Mouse (Mus musculus): ENCODE data around the gene Bnip1. TPM values are rescaled to one million over a fixed set of nuclear protein-coding genes. Genes with fewer than 3 reads are reported as not detected.
A peak's percentile ranks its signal among the peaks of the same experiment; 100 is the strongest.

The Bnip1 gene
- total RNA-seq, 2 experiments from 2014 or later, result 18.8 to 31.9 TPM

GRCm38 (mm10) chr17:26793068-26793765, 12.4 kb downstream of the Bnip1 start:
- no peak for ATAC-seq (ENCODE audit: poor library complexity, severe bottlenecking)

- ATAC-seq (ENCODE audit: poor library complexity, severe bottlenecking), result peak; percentile 60
These were observed 13.9 kb downstream of the Bnip1 start for GRCm38 (mm10) chr17:26794744-26795143.

GRCm38 (mm10) chr17:26795386-26795785, 14.5 kb downstream of the Bnip1 start:
- ATAC-seq (ENCODE audit: poor library complexity, severe bottlenecking), result no peak

GRCm38 (mm10) chr17:26797379-26798128, 16.7 kb downstream of the Bnip1 start:
- ATAC-seq (ENCODE audit: poor library complexity, severe bottlenecking), result no peak

DNA sequence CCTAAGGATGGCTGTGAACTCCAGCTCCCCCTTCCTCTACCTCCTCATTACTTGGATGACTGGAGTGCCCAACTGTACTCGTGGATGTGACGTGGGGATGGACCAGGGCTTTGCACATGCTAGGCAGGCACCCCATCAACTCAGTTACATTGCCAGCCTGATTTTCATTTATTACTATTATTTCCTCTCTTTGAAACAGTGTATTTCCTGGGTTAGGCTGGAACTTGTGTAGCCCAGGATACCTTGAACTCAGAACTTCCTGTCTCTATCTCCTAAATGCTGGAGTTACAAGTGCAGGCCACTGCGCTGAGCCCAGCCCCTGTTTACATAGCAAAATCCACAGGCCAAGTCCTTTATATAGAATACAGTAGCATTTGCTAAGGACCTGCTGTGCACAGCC, 22.0 kb downstream of the Bnip1 start:
- no peak for ATAC-seq (ENCODE audit: poor library complexity, severe bottlenecking)

DNA sequence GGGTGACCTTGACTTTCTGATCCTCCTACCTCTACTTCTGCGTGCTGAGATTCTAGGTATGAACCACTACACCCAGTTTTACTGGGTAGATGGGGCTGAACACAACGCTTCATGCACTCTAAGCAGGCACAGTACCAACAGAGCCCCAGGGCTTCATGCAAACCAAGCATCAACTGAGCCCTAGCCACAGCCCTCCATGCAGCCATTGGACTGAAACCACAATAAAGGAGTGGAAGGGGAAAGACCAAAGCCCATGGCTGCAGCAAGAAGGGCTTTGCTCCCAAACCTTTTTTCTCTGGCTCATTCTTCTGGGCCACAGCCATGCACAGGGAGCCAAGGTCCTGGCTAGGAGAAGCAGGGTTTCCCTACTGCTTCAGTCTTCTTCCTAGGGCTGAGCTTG, 31.7 kb downstream of the Bnip1 start:
- no peak for ATAC-seq (ENCODE audit: poor library complexity, severe bottlenecking)

DNA sequence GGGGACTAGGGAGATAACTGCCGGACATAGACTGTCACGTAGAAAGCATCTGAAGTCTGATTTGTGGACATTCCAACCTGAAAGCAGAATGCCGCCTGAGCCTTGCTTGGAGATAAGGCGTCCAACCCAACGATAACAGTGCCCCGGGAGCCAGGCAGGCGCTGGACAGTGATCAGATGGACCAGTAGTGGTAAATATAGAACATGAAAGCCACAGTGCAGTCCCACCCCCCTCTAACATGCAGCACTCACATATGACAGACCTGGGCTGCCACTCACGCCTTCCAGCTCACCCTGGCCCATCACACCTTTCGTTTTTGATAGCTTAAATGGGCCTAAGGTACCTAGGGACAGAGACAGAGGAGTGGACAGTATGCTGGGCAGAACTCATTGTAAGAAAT, 32.6 kb downstream of the Bnip1 start:
- no peak for ATAC-seq (ENCODE audit: poor library complexity, severe bottlenecking)

GRCm38 (mm10) chr17:26816810-26817209, 35.9 kb downstream of the Bnip1 start:
- ATAC-seq (ENCODE audit: poor library complexity, severe bottlenecking), result no peak

- no peak for ATAC-seq (ENCODE audit: poor library complexity, severe bottlenecking)
These were observed 36.9 kb downstream of the Bnip1 start for GRCm38 (mm10) chr17:26817776-26818175.

DNA sequence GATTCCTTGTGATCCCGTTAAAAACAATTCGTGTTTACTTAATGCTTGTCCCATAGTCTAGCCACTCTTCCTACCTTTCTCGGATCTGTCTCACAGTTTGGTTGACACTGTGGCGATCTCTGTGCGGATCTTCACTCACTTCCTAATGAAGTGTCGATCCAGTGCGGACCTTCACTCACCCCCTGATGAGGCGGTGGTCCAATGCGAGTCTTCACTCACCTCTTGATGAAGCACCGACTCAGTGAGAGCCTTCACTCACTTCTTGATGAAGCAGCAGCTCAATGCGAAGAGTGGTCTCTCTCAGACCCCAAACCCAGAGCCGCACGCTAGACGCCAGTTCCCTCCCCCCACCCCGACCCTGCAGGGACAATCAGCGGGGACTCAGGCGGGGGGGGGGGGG, 45.3 kb downstream of the Bnip1 start:
- ATAC-seq (ENCODE audit: poor library complexity, severe bottlenecking), result no peak

GRCm38 (mm10) chr17:26833806-26834205, 52.9 kb downstream of the Bnip1 start:
- ATAC-seq (ENCODE audit: poor library complexity, severe bottlenecking), result no peak

- ATAC-seq (ENCODE audit: poor library complexity, severe bottlenecking), result no peak
These were observed 53.6 kb downstream of the Bnip1 start for GRCm38 (mm10) chr17:26834302-26834965.

GRCm38 (mm10) chr17:26834966-26835755, 54.3 kb downstream of the Bnip1 start:
- no peak for ATAC-seq (ENCODE audit: poor library complexity, severe bottlenecking)

GRCm38 (mm10) chr17:26835956-26836355, 55.1 kb downstream of the Bnip1 start:
- no peak for ATAC-seq (ENCODE audit: poor library complexity, severe bottlenecking)

- no peak for ATAC-seq (ENCODE audit: poor library complexity, severe bottlenecking)
These were observed 55.5 kb downstream of the Bnip1 start for GRCm38 (mm10) chr17:26836377-26836776.

- no peak for ATAC-seq (ENCODE audit: poor library complexity, severe bottlenecking)
These were observed 56.1 kb downstream of the Bnip1 start for GRCm38 (mm10) chr17:26836786-26837545.

DNA sequence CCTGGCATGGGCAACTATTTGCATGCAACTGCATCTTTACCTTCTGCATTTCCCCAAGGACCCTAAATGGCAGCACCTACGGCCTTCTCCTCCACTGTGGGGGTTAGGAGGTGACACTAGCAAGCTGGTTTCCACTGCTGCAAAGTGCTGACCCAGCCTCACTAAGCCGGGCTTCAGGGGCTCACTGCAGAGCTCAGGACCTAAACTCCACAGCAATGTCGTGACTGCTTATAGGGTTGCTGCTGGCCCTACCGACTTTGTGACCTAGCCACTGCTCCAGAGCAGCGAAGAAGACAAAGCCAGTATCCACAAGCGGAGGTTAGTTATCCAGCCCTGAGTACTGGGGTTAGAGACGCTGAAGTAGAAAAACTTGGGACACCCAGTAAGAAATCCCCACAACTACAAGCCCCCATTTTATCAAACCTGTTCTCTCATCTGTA, 56.7 kb downstream of the Bnip1 start:
- no peak for ATAC-seq (ENCODE audit: poor library complexity, severe bottlenecking)

GRCm38 (mm10) chr17:26838191-26838910, 57.5 kb downstream of the Bnip1 start:
- ATAC-seq (ENCODE audit: poor library complexity, severe bottlenecking), result no peak

- no peak for ATAC-seq (ENCODE audit: poor library complexity, severe bottlenecking)
These were observed 58.2 kb downstream of the Bnip1 start for GRCm38 (mm10) chr17:26838911-26839717.

Measured in megakaryocyte, adult 5-6 weeks (primary cell).